Mouse (Mus musculus) lung, adult 2 months (tissue): ENCODE data around the gene Nsun6.

ENCODE experiments used
- CTCF ChIP-seq: fragments of 200-500 bp; IDR thresholded peaks from 2 replicates; pipeline ENCODE4 v1.5.1; 2011; ENCODE audit warnings: mild to moderate bottlenecking, low read length, control low read depth; ENCODE audit not compliant: insufficient read depth
- POLR2A ChIP-seq: fragments of 200-500 bp; IDR thresholded peaks from 2 replicates; pipeline ENCODE4 v1.6.1; 2011; ENCODE audit warnings: low read depth, mild to moderate bottlenecking, control low read depth, low read length, borderline replicate concordance; ENCODE audit errors: extremely low read depth

- TF ChIP-seq CTCF (0 out of 2 replicates have a peak, but pooled peaks have one; percentile 18), POLR2A (peak; percentile 97)
Measured at GRCm38 (mm10) chr2:15054945-15055637, at the start of gene Nsun6.
